Mouse (Mus musculus) urinary bladder, postnatal 36 days (tissue): ENCODE measurements around the gene Gm49395.

Experiments used
- DNase-seq, 2 experiments: peaks; one replicate each; pipeline ENCODE4 v3.0.0; 2022; ENCODE audit warnings: low spot score in 2 of 2, mixed read lengths in 1 of 2

The Gm49395 gene

GRCm38 (mm10) chr13:114987668-114988067 lies 114.1 kb downstream of the Gm49395 start:
- DNase-seq, result no peak

- no peak for DNase-seq
Measured at GRCm38 (mm10) chr13:114987161-114987560, 114.6 kb downstream of the Gm49395 start.
